Mouse (Mus musculus) ES-E14 (cell line): Measurements from ENCODE around the gene Rragd. TPM values are rescaled to one million over a fixed set of nuclear protein-coding genes. Genes with fewer than 3 reads are reported as not detected.

Experiments used
- DNase-seq: peaks from one replicate; pipeline ENCODE4 v3.0.0-alpha.2; 2013; ENCODE audit warnings: low read depth, low spot score
- H3K27ac ChIP-seq: 2 replicates; pipeline ENCODE4 v1.5.1; 2012; ENCODE audit warnings: low read depth, mild to moderate bottlenecking, low read length, moderate library complexity, mixed read lengths; ENCODE audit not compliant: poor library complexity, insufficient read depth, severe bottlenecking
- H3K36me3 ChIP-seq: 2 replicates; pipeline ENCODE4 v1.6.1; 2012; ENCODE audit warnings: mild to moderate bottlenecking, low read length, moderate library complexity, mixed read lengths; ENCODE audit not compliant: control insufficient read depth, poor library complexity, insufficient read depth, severe bottlenecking
- H3K4me1 ChIP-seq, 2 experiments: fragments of 150-350 bp in 1 of 2; sonication (generic) in 1 of 2; 2 replicates each; pipeline ENCODE4 v1.6.1; 2012; ENCODE audit warnings: low read length in 2 of 2, mild to moderate bottlenecking in 1 of 2, mixed read lengths in 1 of 2; ENCODE audit not compliant: control insufficient read depth in 2 of 2, insufficient read depth in 2 of 2, poor library complexity in 1 of 2
- H3K4me3 ChIP-seq, 2 experiments: fragments of 150-350 bp in 1 of 2; sonication (generic) in 1 of 2; 2 replicates each; pipeline ENCODE4 v1.5.1; 2012; ENCODE audit warnings: low read length in 2 of 2, low read depth in 1 of 2, mild to moderate bottlenecking in 1 of 2, mixed read lengths in 1 of 2; ENCODE audit not compliant: insufficient read depth in 1 of 2, poor library complexity in 1 of 2, severe bottlenecking in 1 of 2
- H3K9ac ChIP-seq: 2 replicates; pipeline ENCODE4 v1.6.1; 2012; ENCODE audit warnings: low read depth, mild to moderate bottlenecking, low read length, mixed read lengths; ENCODE audit not compliant: poor library complexity, insufficient read depth, severe bottlenecking
- H3K9me3 ChIP-seq: fragments of 150-350 bp; sonication (generic); 2 replicates; pipeline ENCODE4 v1.6.1; 2012; ENCODE audit warnings: low read depth, mild to moderate bottlenecking, low read length; ENCODE audit not compliant: control insufficient read depth, insufficient read depth
- CHD2 ChIP-seq: IDR thresholded peaks from 2 replicates; pipeline ENCODE4 v1.6.1; 2014; ENCODE audit warnings: mild to moderate bottlenecking, low read depth, low read length, inconsistent platforms
- HCFC1 ChIP-seq: IDR thresholded peaks from 2 replicates; pipeline ENCODE4 v1.6.1; 2012; ENCODE audit warnings: low read length, inconsistent platforms, borderline replicate concordance; ENCODE audit not compliant: insufficient read depth
- MAFK ChIP-seq: IDR thresholded peaks from 2 replicates; pipeline ENCODE4 v1.6.1; 2014; ENCODE audit warnings: mild to moderate bottlenecking, low read depth, low read length, inconsistent platforms; ENCODE audit not compliant: insufficient read depth
- ZC3H11A ChIP-seq: IDR thresholded peaks from 2 replicates; pipeline ENCODE4 v1.6.1; 2012; ENCODE audit warnings: low read depth, mild to moderate bottlenecking, inconsistent platforms, low read length, borderline replicate concordance
- ZNF384 ChIP-seq: IDR thresholded peaks from 2 replicates; pipeline ENCODE4 v1.6.1; 2012; ENCODE audit warnings: low read depth, low read length, inconsistent platforms
- in situ Hi-C, 2 experiments: fragments of 600-800 bp; cut with MboI; formaldehyde crosslinking; loops; one replicate each; pipeline ENCODE4 v1.15.1; 2025; ENCODE audit warnings: low sequenced_read_pairs in 2 of 2, inconsistent platforms in 1 of 2; ENCODE audit not compliant: unreplicated experiment in 2 of 2
- total RNA-seq: library from RNA; depleted of rRNA; stranded (reverse); fragments of 300-350 nt; gene quantifications from 2 replicates; pipeline ENCODE4 v1.2.3, GENCODE M21; 2012

The Rragd gene
- total RNA-seq, 1 experiment, result 14.4 TPM

GRCm38 (mm10) chr4:32987006-32987405 is 4.2 kb downstream of the Rragd start:
- H3K36me3 ChIP-seq, result no peaks in the 10 kb centered on the region
- H3K4me1 ChIP-seq, result peaks cover 4 to 11% of the 10 kb centered on the region in 2 experiments; a peak in 2 of 4 replicates
- in situ Hi-C loops, result no loop called here
- no peak overlapping the region for H3K27ac ChIP-seq
- H3K4me3 ChIP-seq, result no peak overlapping the region
- H3K9me3 ChIP-seq, result no peaks in the 10 kb centered on the region
- H3K9ac ChIP-seq, result no peak overlapping the region
- no peak for DNase-seq
- TF ChIP-seq HCFC1 (no peak), CHD2 (no peak), ZNF384 (no peak), ZC3H11A (no peak), MAFK (no peak)

DNA sequence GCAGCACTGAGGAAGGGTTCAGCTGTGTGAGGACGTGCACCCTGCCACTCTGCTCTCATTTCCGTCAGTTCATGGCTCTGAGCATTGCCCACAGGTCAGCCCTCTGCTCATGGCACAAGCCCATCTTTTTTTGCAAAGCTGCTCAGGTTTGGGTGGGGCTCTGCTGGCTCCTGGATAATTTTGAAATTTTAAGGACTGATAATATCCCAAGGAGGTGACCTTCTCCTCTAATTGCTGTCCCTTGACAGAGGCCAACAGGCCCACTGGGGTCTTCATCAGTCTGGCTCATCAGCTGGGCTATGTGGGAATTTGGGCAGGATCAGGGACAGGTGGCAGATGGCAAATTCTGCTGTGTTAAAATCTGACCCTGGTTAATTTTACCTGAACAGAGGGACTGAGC is 6.5 kb downstream of the Rragd start:
- no peak overlapping the region for H3K4me3 ChIP-seq
- no peaks in the 10 kb centered on the region for H3K9me3 ChIP-seq
- no peak overlapping the region for H3K27ac ChIP-seq
- H3K9ac ChIP-seq, result no peak overlapping the region
- peaks cover 1 to 11% of the 10 kb centered on the region in 2 experiments; a peak in 2 of 4 replicates for H3K4me1 ChIP-seq
- H3K36me3 ChIP-seq, result no peaks in the 10 kb centered on the region
- TF ChIP-seq CHD2, result no peak
- no peak for TF ChIP-seq ZC3H11A
- no peak for TF ChIP-seq MAFK
- TF ChIP-seq ZNF384, result no peak
- no peak for TF ChIP-seq HCFC1
- in situ Hi-C loops, result no loop called here
- DNase-seq, result no peak

- no peaks in the 10 kb centered on the region for H3K9me3 ChIP-seq
- H3K4me1 ChIP-seq, result peaks cover 2 to 20% of the 10 kb centered on the region in 2 experiments; a peak in 3 of 4 replicates
- TF ChIP-seq CHD2 (no peak), ZC3H11A (no peak), MAFK (no peak), HCFC1 (no peak), ZNF384 (no peak)
- in situ Hi-C loops, result no loop called here
- 0 out of 2 replicates have a peak, but pooled peaks cover 2% of the 10 kb centered on the region for H3K36me3 ChIP-seq
- no peak overlapping the region for H3K4me3 ChIP-seq
- H3K9ac ChIP-seq, result no peak overlapping the region
- no peak for DNase-seq
- H3K27ac ChIP-seq, result no peak overlapping the region
Observed at GRCm38 (mm10) chr4:32994168-32994567, 11.3 kb downstream of the Rragd start.

DNA sequence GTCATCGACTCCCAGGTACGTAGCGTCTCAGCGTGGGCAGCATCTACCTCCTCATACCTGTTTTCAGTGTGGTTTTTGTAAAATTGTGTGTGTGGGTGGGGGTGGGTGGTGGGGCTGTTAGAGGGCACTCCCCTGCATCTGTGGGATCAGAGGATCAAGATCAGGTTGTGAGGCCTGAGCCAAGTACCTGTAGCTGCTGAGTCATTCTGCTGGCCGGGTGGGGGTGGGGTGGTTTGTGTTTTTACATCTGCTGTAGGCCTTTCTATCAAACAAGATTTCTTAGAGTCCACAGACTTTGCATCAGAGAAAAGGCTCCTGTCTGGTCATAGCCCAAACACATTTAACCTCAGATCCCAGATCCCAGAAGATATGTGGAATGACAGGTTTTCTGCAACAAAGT is 13.2 kb downstream of the Rragd start:
- in situ Hi-C loops, result no loop called here
- peak overlapping the region; percentile 89 for H3K27ac ChIP-seq

DNA sequence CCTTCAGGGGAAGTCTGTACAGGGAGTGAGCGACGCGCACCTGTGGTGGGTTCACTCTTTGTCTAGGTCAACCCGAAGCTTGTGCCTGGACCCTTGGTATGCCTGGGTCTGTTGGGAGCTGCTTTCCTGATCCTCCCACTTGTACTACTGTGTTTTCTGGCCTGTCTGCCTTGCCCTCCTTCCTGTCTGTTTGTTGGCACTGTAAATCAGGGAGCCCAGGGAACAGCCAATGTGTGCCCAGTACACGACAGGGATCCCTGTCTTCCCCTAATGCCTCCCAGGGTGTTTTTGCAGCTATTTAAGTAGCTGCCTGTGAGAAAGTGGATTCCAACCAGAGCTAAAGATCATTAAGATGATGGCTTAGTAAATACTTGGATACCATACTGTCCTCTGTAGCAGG is 14.7 kb downstream of the Rragd start:
- H3K4me1 ChIP-seq, result peaks cover 2 to 20% of the 10 kb centered on the region in 2 experiments; a peak in 3 of 4 replicates
- 0 out of 2 replicates have a peak, but pooled peaks cover 2% of the 10 kb centered on the region for H3K36me3 ChIP-seq
- in situ Hi-C loops, result no loop called here
- 0 out of 2 replicates have a peak overlapping the region, but pooled peaks have one; percentile 3 for H3K9ac ChIP-seq
- no peak overlapping the region for H3K27ac ChIP-seq
- no peak overlapping the region for H3K4me3 ChIP-seq
- no peak for TF ChIP-seq CHD2
- no peak for TF ChIP-seq HCFC1
- no peak for TF ChIP-seq ZNF384
- no peak for TF ChIP-seq ZC3H11A
- TF ChIP-seq MAFK, result no peak
- H3K9me3 ChIP-seq, result no peaks in the 10 kb centered on the region
- no peak for DNase-seq

More for the DNA sequence above, 13.2 kb downstream of the Rragd start:
- Histone ChIP-seq H3K9me3 (no peaks in the 10 kb centered on the region), H3K4me1 (peaks cover 2 to 20% of the 10 kb centered on the region in 2 experiments; a peak in 3 of 4 replicates), H3K36me3 (0 out of 2 replicates have a peak, but pooled peaks cover 2% of the 10 kb centered on the region), H3K9ac (peak overlapping the region; percentile 72), H3K4me3 (peak overlapping the region; percentile 33 to 46)
- no peak for DNase-seq
- TF ChIP-seq MAFK, result peak; percentile 91
- no peak for TF ChIP-seq ZNF384
